Mouse (Mus musculus) layer of hippocampus, adult 18-20 months (tissue): Measurements from ENCODE around the gene Six6. TPM values are rescaled to one million over a fixed set of nuclear protein-coding genes. Genes with fewer than 3 reads are reported as not detected.

Experiments used
- DNase-seq, 2 experiments: peaks; one replicate each; pipeline ENCODE4 v3.0.0; 2022; ENCODE audit warnings: low spot score in 2 of 2
- total RNA-seq, 2 experiments: library from RNA; stranded (reverse); gene quantifications; 2 replicates each; pipeline ENCODE4 v1.2.3; 2021

Six6 gene
- total RNA-seq, 2 experiments from 2014 or later, result not detected

GRCm38 (mm10) chr12:72954906-72955305, 15.2 kb downstream of the Six6 start:
- DNase-seq, result no peak

GRCm38 (mm10) chr12:72957829-72958424, 18.2 kb downstream of the Six6 start:
- DNase-seq, result no peak

DNA sequence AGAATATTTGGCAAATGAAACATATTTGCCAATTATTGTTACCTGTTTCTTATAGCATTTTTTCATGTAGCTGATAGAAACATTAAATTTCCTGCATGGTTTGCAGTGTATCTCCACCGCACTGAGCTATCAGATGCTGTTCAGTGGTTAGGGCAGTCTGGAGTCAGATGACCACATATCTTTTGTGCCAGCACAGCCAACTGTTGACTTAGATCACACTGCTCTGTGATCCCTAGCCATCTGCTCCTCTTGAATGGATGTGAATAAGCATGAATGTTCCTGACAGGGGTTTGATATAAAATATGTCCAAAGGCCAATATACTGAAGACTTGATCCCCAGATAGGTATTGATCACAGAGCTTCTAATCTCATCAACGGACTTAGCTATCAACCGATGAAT, 18.8 kb downstream of the Six6 start:
- no peak for DNase-seq

DNA sequence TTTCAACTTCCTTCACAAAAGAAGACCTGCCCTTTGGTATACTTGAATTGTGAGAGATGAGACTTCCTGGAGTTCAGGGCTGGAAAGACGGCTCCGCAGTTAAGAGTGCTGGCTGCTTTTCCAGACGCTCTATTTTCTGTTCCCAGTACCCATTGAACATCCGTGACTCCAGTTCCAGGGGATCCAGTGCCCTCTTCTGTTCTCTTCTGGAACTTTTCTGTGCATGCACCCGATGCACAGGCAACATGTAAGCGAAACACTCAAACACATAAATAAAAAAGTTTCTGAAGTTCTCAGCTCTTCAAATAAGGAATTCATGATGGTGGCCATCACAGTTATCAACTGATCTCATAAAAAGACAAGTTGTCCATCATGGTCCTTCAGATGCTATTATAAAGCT, 23.1 kb downstream of the Six6 start:
- no peak for DNase-seq

GRCm38 (mm10) chr12:72967541-72967940, 27.8 kb downstream of the Six6 start:
- no peak for DNase-seq

- DNase-seq, result no peak
These were observed 30.9 kb downstream of the Six6 start for GRCm38 (mm10) chr12:72970620-72971019.

GRCm38 (mm10) chr12:72973161-72973560, 33.5 kb downstream of the Six6 start:
- DNase-seq, result peak; percentile 24 to 73

- DNase-seq, result no peak
These were observed 36.5 kb downstream of the Six6 start for GRCm38 (mm10) chr12:72976172-72976571.

DNA sequence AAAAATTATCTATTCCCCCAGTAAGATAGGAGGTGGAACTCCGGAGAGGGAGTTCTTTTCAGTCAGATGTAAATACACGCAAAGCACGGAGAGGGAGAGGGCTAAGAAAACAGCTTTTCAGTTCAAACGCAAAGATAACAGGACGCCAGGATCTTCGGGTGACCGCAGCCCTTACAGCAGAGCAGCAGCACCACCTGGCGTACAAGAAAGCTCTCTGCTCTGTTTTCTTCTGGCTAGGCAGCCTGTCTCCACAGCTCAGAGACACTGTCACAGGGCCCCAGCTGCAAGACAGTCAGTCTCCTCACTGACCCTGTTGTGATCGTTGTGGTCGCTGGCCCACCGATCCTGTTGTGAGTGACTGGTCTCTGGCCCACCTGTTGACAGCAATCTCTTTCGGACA, 37.0 kb downstream of the Six6 start:
- peak; percentile 30 to 67 for DNase-seq

DNA sequence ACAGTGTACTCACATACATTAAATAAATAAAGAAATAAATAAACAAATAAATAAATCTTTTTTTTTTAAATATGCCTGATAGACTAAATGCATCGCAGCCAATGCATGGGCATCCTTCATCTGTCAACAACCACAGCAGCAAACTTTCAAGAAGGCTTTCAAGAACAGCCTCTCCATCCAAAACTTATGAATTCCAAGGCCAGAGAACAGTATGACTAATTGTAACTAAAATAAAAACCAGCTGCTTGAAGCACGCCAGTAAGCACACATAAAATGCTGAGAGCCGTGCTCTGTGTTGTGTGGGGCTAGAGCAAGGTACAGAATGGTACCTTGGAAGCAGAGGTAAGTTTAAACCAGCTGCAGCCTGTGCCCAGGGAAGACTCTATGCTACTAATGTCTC, 38.2 kb downstream of the Six6 start:
- no peak for DNase-seq

DNA sequence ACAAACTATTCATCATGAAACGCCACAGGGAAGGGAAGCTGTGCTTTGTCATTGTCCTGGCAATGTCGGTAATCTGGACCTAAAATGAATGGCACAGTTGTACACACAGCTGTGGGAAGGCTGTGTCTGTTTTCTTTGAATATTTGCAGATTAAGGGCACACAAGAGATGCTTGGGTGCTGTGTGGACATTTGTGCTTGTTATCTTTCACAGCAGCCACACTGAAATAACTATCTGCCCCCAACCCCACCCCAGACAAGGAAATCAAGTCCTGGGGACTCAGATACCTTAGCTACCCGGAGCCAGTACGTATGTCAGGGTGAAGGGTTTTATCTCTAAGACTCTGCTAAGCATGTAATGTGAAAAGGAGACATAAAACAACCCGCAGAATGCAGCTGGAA, 39.5 kb downstream of the Six6 start:
- DNase-seq, result no peak

- DNase-seq, result no peak
These were observed 42.9 kb downstream of the Six6 start for GRCm38 (mm10) chr12:72982616-72983015.

DNA sequence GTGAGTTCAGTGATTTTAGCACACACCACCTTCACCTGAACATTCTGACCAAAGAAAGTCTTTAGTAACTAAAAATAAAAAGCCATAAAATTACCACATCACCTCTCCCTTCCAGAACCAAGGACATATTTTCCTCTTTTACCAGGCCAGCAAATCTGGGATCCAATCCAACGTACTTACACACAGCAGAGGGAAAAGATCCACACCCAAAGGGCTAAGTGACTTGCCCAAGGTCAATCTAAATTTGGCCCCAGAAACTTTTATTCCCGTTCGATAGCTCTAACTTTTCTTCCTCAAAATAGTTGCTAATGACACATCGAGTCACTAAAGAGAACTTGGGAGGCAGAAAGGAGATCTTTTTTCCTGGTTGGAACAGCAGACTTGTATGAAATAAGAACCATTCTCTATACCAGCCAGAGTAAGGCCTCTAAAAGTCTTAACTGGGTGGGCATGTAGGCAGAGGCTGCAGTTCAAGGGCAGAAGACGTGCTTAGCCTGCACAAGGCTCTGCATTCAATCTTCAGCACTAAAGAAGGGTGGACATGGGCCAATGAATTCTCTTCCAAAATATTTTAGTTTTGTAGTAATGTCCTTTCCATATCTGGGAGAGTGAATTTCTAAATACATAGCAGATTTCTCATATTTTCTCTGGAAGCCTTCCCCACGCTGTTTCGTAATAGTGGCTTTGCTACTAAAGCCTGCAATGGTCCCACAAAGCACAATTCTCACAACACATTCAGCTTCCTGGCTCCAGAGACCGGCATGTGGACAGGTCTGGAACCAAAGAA, 43.6 kb downstream of the Six6 start:
- no peak for DNase-seq

Other genes with a start within 250 kb of the Six6 start
- gene Ppm1a, start 182.4 kb upstream of the Six6 start, total RNA-seq, result 100 to 1,000 TPM; 253 to 266 TPM
- gene 4930447C04Rik, start 882 bp downstream of the Six6 start, total RNA-seq, result 1 to 10 TPM; 4.0 to 5.9 TPM
- gene Six1, start 114.0 kb downstream of the Six6 start, total RNA-seq, result under 1 TPM; 0.15 to 0.69 TPM
- gene Six4, start 173.6 kb downstream of the Six6 start, total RNA-seq, result 1 to 10 TPM; 1.7 to 2.1 TPM
- gene Mnat1, start 183.8 kb downstream of the Six6 start, total RNA-seq, result 10 to 100 TPM; 27.8 to 28.3 TPM